ENCODE assay signal across 1 mouse cellular context in the genomic region with DNA sequence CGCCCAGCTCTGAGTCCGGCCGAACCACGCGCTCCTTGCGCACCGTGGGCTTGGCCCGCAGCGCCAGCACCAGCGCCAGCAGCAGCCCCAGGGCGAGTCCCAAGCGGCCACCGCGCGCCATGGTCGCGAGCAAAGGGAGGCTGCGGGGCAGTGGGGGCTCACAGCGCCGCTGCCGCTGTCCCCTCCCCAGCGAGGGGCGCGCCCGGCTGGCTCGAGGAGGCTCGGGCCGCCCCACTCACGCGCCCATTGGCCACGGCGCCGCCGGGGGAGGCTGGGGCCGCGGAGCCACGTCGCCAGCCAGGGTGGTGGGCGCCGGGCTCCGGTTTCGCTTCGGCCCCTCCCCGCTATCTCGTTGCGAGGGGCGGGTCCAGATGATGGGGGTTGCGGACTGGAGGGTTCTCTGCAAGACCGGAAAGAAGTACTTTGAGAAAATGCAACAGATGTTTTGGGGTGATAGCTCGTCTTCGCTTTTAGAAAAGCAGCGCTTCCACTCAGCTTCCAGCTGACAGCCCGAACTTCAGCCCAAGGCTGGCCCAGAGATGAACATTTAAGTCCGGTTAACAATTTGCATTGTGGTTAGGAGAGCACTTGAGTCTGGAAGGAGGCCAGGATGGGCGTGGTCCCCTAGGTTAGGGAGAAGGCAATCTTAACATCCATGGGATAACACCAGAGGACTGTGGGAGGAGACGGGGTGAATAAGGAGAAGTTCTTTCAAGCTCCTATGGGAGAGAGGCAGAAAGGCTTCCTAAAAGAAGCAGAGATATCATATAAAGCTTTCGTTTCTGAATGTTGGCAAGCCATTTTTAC.
TF ChIP-seq lines count a peak whose summit lies in the region.

Gene Rcn1 (minus strand): TSS at position 235 of the 807 bp plus-strand sequence.

TF ChIP-seq in MEL, 35 proteins besides CTCF, POLR2A, EP300 and RAD21 (continued from another document):
- 0 out of 2 replicates have a peak, but pooled peaks have one; percentile 18 for TF ChIP-seq BHLHE40 (IDR thresholded peaks at IDR 0.05; ENCODE audit: borderline replicate concordance, low read depth, low read length)
- TF ChIP-seq JUND (IDR thresholded peaks at IDR 0.05; ENCODE audit: low read depth, low read length) = no peak
- peak; percentile 72 for TF ChIP-seq GATA1 (IDR thresholded peaks at IDR 0.05; ENCODE audit: low read depth, low read length)
